Comparison of ENCODE assay signal across 15 mouse cellular contexts in the genomic region with DNA sequence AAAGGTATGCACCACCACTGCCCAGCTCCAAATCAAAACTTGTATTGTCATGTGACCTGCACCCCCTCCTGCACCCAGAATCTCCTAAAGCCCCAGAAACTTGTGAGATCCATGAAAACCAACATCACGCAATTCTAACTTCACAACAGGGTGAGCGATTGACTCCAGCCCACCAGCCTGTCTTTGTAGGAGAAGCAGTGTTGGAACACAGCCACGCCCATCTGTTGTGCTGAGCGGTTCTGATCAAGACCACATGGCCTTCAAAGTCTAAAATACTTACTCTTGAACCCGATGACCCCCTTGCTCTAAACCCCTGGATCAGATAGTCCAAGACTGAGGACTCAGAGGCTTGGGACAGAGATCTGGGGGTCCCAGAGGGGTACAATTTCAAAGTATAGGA. TPM values are rescaled to one million over a fixed set of nuclear protein-coding genes. Genes with fewer than 3 reads are reported as not detected.
"Had no signal": no experiment of that assay in that cellular context is flagged by ENCODE, and none has a peak within 500 bp of the region (broad histone marks: within the 10 kb centered on the region; RNA-seq: fewer than 3 reads in every experiment).

No protein-coding gene starts in this region.

- H3K9me3 ChIP-seq: kidney, embryonic 15.5 days; liver, embryonic 13.5 days; lung, embryonic 15.5 days; midbrain, embryonic 13.5 days had no signal

- H3K27ac ChIP-seq: kidney, embryonic 15.5 days; left cerebral cortex, adult 2 months; liver, embryonic 13.5 days; lung, embryonic 15.5 days; macrophage; midbrain, embryonic 13.5 days; stomach, postnatal 0 days had no signal

- DNase-seq: kidney, adult 11 months; kidney, adult 8-10 months; kidney, postnatal 10 days; kidney, postnatal 36 days; layer of hippocampus, postnatal 36 days; liver, embryonic 13.5 days; thymus, adult 18-20 months; thymus, postnatal 36 days had no signal

- H3K9ac ChIP-seq: kidney, embryonic 15.5 days; liver, embryonic 13.5 days; lung, embryonic 15.5 days; midbrain, embryonic 13.5 days had no signal

- H3K4me1 ChIP-seq: midbrain, embryonic 13.5 days had no signal

- ATAC-seq: midbrain, embryonic 13.5 days had no signal

- H3K4me3 ChIP-seq: kidney, embryonic 15.5 days; left cerebral cortex, adult 2 months; liver, embryonic 13.5 days; lung, embryonic 15.5 days; midbrain, embryonic 13.5 days had no signal

- H3K27me3 ChIP-seq: kidney, embryonic 15.5 days; liver, embryonic 13.5 days; lung, embryonic 15.5 days; midbrain, embryonic 13.5 days had no signal

- H3K4me2 ChIP-seq: kidney, embryonic 15.5 days; liver, embryonic 13.5 days; lung, embryonic 15.5 days; midbrain, embryonic 13.5 days had no signal

- H3K36me3 ChIP-seq: kidney, embryonic 15.5 days; liver, embryonic 13.5 days; midbrain, embryonic 13.5 days had no signal

RNA-seq across cellular contexts. Expression of gene P2ry2, which starts 13.0 kb away (rescaled TPM):
- polyA plus RNA-seq: neural tube, embryonic 14.5 days had no signal
